ENCODE assay signal across 21 mouse cellular contexts in genomic region chr8:95748028-95748427, GRCm38 (mm10). TPM values are rescaled to one million over a fixed set of nuclear protein-coding genes. Genes with fewer than 3 reads are reported as not detected.
DNase-seq lines count a peak whose midpoint lies in the region; TF ChIP-seq lines count a peak whose summit lies in the region.
"Had no signal": no experiment of that assay in that cellular context is flagged by ENCODE, and none has a peak within 500 bp of the region (broad histone marks: within the 10 kb centered on the region; RNA-seq: fewer than 3 reads in every experiment).

No protein-coding gene starts in this region.

- no peaks in the 10 kb centered on the region for H3K79me2 ChIP-seq in myocyte (ENCODE audit: control insufficient read depth, insufficient read depth)

- no peak overlapping the region for H3K4me2 ChIP-seq in myocyte (ENCODE audit: low read depth)

- H3K4me3 ChIP-seq in layer of hippocampus, adult 2 months, result no peak overlapping the region
- H3K4me3 ChIP-seq in myocyte, result no peak overlapping the region

- no peak for TF ChIP-seq POLR2A in myocyte (IDR thresholded peaks at IDR 0.05; ENCODE audit: insufficient read length, low read depth)

- DNase-seq in layer of hippocampus, adult 2 months (ENCODE audit: low spot score in 2 of 2), result no peak
- DNase-seq in layer of hippocampus, adult 11-12 months (ENCODE audit: low spot score), result no peak
- DNase-seq in 3T3-L1 (ENCODE audit: low read depth, low spot score) (peak; percentile 24), MN1 (ENCODE audit: low spot score) (peak; percentile 66)
- no peak for DNase-seq in cerebellum, adult 9-10 months
- DNase-seq in urinary bladder, postnatal 25 days (ENCODE audit: low spot score), result no peak
- no peak for DNase-seq in right cerebral cortex, postnatal 4 days
- DNase-seq: adrenal gland, adult 2 months; adrenal gland, adult 8-10 months; adrenal gland, postnatal 10 days; adrenal gland, postnatal 14 days; adrenal gland, postnatal 25 days; adrenal gland, postnatal 36 days; B cell, adult 2 months; cerebellum, adult 11 months; cerebellum, adult 11-12 months; cerebellum, adult 18-20 months; cerebellum, adult 2 months had no signal

- peaks cover 84% of the 10 kb centered on the region for H3K36me3 ChIP-seq in myocyte (ENCODE audit: control insufficient read depth, insufficient read depth)

- TF ChIP-seq CTCF in layer of hippocampus, adult 2 months (conservative IDR thresholded peaks at IDR 0.05), result no peak

- H3ac ChIP-seq in myocyte (ENCODE audit: control insufficient read depth, insufficient read length), result no peak overlapping the region

- H3K27ac ChIP-seq in layer of hippocampus, adult 2 months, result 0 out of 2 replicates have a peak overlapping the region, but pooled peaks have one; percentile 2

- H3K27me3 ChIP-seq in myocyte (ENCODE audit: control insufficient read depth, insufficient read depth, insufficient read length), result no peaks in the 10 kb centered on the region
- H3K27me3 ChIP-seq: CH12.LX, Patski had no signal

TF ChIP-seq in myocyte, 11 proteins besides CTCF, POLR2A, EP300 and RAD21:
- TF ChIP-seq SRF (IDR thresholded peaks at IDR 0.05; ENCODE audit: control insufficient read depth, insufficient read length, low read depth) (no peak), REST (IDR thresholded peaks at IDR 0.05; ENCODE audit: insufficient read depth, insufficient read length) (no peak), POLR2AphosphoS2 (IDR thresholded peaks at IDR 0.05; ENCODE audit: insufficient read length, low read depth) (no peak), USF1 (IDR thresholded peaks at IDR 0.05; ENCODE audit: low read depth) (no peak), CEBPB (IDR thresholded peaks at IDR 0.05; ENCODE audit: insufficient read depth, poor library complexity, severe bottlenecking) (peak; percentile 81), MYOG (IDR thresholded peaks at IDR 0.05; ENCODE audit: control insufficient read depth in 1 of 3, insufficient read depth in 1 of 3, insufficient read length in 2 of 3, low read depth in 2 of 3) (no peak)

RNA-seq across cellular contexts. Expression of gene Setd6, which starts 32.3 kb away (rescaled TPM):
- 10 to 100 TPM; 16.4 to 21.9 TPM for total RNA-seq in layer of hippocampus, adult 2 months (2021)
- 13.9 TPM for polyA plus RNA-seq in myocyte (2012; fragmentation: generic; extraction: Trizol)

RNA-seq across cellular contexts. Expression of gene Cnot1, which starts 59.2 kb away (rescaled TPM):
- 100 to 1,000 TPM; 130 to 144 TPM for total RNA-seq in layer of hippocampus, adult 2 months (2021)
- polyA plus RNA-seq in myocyte (2012; fragmentation: generic; extraction: Trizol), result 32.7 TPM

Comparison
In these comparisons a context has a peak if more than half of its experiments do, and no peak if none do; other contexts are left out.
1. DNase-seq: peak in 3T3-L1 (single experiment) and MN1 (single experiment); none in layer of hippocampus, adult 2 months (0 of 2), layer of hippocampus, adult 11-12 months (single experiment), cerebellum, adult 9-10 months (single experiment), urinary bladder, postnatal 25 days (single experiment) and right cerebral cortex, postnatal 4 days (single experiment).